Mouse (Mus musculus) lung, postnatal 14 days (tissue): ENCODE results near the gene Fam69a.
A peak's percentile ranks its signal among the peaks of the same experiment; 100 is the strongest.
"Not testable (repeated sequence)": the region's sequence is repeated elsewhere in the genome, so short reads cannot be mapped to it uniquely, and the experiment has no call there.

Experiments used
- DNase-seq: peaks from one replicate; pipeline ENCODE4 v3.0.0; 2021

The Fam69a gene

DNA sequence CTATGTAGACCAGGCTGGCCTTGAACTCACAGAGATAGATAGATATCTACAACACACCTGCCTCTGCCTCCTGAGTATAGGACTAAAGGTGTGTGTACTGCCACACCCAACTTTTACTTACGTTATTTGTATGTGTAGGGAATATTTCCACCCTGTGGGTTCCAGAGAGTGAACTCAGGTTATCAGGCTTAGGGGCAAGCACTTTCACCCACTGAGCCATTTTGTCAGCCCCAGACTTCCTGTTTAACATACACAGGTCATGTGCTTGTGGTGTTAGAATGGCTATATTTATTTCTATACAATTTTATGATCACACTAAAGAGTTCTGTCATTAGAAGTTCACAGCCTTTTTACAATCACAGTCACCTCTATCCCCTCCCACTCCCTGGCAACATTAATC lies 43.9 kb downstream of the Fam69a start:
- no peak for DNase-seq

DNA sequence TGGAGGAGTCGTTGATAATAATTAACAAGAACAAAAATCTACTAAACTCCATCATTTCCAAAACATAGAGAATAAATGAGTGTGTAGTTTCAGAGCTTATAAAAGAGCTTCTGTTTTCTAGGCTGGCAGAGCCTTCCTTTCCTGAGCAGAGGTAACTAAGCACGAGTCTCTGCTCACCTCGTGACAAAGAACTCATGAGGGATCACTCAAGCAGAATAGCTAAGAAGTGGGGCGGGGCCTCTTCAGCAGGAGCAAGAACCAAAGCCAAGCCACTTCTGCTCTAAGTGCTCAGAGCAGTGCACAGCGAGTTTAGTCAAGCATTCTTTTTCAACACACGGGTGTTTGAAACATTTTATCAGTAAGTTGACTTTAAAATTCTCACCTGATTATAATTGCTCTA lies 45.7 kb downstream of the Fam69a start:
- peak; percentile 69 for DNase-seq

DNA sequence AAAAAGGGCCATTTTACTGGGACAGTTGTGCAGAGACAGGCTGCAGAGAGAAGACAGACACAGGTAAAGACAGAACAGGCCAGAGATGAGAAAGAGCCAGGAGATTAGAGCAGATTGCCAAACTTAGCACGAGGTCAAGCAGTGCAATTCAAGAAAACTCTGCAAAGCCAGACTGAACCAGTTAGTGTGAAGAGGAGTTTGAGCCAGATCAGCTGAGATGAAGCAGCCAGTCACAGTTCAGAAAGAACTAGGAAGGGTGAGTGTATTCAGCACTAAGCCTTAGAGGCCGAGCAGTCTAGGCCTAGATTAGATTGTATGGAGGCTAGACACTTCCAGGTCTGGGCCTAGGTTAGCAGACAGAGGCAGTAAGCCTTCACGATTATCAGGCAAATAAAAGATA lies 47.2 kb downstream of the Fam69a start:
- DNase-seq: peak; percentile 19

DNA sequence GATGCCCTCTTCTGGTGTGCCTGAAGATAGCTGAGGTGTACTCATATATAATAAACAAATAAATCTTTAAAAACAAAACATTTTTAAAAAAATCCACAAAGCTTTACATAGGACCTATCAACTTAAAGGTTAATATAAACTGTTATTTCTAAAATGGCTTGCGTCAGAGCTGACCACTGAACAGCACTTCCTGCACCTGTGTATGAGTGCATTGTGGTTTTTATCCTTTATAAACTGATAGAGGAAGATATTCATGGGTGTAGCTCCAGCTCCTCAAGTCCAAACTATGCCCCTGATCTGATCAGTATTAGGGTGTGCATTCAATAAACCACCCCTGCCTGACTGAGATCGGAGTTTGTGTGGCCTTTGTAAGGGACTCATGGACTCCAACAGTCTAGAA lies 48.0 kb downstream of the Fam69a start:
- no peak for DNase-seq

DNA sequence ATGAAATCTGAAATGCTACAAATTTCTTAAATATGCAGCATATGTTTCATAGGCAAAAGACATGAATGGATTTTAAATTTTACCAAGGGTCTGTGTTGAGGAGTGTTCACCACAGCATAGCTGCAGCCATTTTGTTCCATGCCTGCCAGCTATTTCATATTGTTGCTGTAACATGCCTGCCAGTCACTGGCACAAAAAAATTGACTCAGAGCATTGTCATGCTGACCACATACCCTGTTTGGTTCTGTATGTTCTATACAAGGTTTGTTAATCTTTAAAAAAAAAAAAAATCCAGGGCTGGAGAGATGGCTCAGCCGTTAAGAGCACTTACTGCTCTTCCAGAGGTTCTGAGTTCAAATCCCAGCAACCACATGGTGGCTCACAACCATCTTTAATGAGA lies 48.4 kb downstream of the Fam69a start:
- DNase-seq: not testable (repeated sequence)

DNA sequence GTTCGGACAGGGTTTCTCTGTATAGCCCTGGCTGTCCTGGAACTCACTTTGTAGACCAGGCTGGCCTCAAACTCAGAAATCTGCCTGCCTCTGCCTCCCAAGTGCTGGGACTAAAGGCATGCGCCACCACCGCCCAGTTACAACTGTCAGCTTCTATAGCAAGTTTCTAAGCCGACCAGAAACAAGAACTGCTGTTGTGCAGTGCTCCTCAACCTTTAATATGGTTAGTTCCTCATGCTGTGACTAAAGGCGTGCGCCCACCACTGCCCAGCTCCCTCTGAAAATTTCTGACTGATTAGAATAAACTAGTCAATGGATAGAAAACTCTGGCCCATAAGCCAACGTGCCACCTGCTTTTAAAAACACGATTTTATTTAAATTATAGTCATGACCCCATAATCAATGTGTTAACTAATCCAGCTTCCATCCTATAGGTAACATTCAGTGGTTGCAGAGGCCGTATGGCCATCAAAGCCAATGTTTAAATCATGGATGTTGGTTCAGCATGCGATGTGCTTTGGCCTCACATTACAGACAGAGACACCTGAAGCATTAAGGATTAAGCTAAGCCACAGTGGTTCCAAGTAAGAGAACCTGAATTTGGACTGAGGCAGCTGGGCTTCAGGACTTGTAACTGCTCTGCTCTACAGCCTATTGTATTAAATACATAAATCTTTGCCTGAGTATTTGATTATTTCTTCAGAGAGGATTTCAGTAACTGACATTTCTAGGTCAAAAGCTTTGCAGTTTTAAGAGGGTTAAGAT lies 50.1 kb downstream of the Fam69a start:
- no peak for DNase-seq

DNA sequence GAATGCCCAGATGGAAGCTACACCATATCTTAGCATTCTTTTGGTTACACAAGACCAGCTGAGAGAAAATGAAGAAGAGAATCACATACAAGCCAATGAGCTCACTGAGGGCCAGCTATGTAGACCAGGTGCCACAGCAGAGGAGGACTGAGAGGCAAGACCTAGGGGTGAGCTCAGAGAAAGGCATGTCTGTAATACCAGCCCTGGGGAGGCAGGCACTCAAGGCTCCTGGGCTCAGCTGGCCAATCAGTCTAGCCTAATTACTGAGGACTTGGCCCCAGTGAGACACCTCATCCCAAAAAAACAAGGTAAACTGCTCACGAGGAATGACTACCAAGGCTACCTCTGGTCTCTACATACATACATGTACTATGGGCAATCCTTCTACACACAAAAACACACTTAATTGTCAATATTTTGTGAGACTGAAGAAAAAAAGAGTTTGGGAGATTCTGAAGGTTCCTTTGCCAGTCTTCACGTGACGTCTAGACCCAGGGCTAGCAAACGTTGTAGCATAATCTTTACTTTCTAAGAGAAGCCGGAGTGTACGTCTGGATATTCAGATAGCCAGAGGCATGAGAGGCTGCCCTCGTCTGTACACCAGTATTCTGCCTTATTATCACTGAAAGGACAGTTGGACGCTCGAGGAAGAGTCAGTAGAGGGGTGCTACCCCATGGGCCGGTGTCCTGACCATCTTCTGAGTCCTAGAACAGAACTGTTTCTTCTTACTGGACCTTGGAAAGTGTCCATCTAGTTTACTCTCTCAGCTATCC lies 51.9 kb downstream of the Fam69a start:
- DNase-seq: no peak

DNA sequence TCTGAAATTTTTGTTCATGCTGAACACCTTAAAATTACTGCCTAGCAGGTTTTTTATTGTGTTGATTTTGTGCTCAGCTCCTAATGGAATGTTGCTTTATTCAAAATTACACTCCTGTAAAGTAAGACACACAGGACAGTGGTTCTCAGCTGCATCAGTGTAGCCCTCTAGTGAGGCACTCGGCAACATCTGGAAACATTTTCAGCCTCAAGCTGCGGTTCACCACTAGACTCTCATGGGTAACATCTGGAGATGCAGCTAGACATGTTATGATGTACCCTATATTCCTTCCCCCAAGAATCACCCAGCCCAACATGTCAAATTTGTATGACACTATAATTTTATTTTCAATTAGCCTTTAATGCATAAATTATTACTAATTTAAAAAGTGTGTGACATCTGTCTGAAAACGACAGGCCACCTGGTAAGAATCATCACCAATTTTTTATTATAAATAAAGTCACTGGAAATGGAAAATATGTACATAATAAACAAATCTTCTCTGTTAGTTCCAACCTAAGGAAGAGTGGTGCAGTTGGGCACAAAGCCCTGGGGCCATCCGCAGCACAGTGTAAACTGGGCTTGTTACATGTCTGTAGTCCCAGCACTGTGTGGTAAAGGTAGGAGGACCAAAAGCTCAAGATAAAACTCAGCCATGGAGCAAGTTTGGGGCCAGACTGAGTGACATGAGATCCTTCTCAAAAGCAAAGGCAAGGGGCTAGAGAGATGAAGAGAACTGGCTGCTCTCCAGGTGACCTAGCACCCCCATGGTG lies 53.5 kb downstream of the Fam69a start:
- DNase-seq: no peak

DNA sequence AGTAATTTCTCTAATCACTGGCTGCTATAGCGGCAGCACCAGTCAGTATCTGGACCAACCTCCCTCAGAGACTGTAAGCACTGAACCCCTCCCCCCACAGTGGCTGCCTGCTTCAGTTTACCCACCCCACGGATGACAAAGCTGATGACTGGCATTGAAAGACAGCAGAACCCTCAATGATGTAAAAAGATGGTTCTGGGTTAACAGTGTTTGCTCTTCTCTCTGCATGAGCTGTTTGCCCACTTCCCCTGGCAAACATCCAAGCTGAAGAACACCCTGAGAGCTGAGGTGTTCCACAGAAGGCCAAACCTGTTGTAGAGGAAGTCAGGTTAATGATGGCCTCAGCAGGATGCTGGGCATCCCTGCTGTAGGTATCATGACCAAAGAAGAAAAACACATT lies 54.3 kb downstream of the Fam69a start:
- DNase-seq: no peak

DNA sequence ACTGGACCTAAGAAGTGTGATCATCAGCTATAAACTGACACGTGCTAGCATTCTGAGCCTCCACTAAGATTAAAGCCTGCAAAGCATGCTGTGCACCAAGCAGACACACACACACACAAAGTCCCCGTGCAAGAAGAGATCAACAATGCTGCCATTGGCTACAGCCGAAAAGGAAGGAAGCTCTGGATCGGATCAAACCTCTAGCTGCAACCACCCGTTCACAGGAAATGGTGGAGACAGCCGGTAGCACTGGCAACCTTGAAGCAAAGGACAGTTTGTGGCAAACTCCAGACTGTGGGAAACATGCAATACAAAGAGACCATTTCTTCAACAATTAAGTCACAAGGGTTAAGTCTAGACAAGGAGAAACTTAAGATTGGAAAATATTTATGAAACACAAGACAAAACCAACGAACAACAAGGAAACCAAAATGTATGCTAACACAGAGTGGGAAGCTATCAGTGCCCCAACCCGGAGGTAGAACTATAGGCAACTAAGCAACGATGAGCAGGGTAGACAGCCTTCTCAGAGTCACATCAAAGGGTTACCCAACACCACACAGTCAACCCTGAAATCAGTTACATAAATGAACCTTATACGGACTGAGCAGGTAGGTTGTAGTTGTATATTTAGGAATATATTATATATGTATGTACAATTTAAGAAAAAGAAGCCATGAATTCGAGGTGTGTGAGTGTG lies 60.2 kb downstream of the Fam69a start:
- peak; percentile 13 for DNase-seq

DNA sequence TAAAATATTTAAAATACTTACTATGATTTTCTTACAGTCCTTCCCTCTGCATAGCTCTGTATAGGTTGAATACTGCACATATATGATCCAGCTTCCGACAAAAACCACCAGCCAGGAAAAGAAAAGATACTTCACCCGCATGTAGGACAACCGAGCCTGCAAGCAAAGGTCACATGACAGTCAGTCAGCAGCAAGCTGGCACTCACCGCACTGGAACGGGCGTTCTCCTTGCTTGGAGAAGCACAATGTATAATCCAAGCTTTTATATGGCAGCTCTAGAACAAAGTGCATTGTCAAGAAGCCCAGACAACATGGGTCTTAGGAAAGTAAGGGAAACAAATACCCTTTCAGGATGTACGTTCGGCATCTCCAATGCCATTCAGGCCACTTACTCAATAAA lies 62.3 kb downstream of the Fam69a start:
- DNase-seq: no peak

DNA sequence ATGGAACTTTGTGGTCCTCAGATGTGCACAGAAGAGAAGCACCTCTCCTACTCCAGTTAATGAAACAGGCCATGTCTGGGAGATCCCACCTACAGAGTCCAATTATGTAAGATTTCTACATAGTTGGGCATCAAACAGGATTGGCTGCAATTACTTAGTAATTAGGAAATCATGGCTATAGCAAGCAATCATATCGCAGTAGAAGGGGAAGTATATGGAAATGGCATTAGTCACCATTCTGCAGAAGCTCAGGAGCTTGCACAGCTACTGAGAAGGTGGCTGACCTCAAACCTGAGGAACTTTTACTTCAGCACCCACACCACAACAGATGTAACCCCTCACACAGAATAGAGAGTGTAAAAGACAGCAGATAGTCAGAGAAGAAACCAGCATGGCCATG lies 64.0 kb downstream of the Fam69a start:
- no peak for DNase-seq

DNA sequence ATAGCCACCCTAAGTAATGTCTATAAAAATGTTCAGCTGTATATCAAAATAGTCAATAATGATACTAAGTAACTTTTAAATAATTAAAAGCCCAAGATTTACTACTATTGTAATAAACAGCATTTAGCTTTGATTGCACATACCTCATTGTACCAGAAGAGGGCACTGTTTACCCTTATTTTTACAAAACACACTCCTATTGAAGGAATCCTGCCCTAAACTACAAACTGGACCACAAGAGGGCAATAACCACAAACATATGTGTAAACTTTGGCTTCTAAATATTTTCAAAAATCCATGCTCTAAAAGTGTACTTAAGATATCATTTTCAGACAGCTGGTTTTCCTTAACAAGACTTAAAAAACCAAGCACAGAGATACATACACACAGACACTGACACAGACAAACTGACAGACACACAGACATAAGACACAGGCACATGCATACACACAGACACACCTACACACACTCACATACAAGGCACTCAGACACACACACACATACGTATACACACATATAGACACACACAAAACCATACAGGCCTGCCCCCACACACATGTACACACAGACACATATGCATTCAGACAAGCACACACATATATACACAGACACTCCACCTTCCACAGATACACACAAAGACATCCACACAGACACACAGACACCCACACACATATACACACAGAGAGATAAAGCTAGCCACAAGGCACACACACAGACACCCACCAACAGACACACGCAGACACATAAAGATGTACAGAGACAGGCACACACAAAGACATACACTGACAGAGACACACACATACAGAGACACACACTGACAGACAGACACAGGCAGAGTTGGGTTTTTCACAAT lies 65.3 kb downstream of the Fam69a start:
- peak; percentile 67 for DNase-seq

DNA sequence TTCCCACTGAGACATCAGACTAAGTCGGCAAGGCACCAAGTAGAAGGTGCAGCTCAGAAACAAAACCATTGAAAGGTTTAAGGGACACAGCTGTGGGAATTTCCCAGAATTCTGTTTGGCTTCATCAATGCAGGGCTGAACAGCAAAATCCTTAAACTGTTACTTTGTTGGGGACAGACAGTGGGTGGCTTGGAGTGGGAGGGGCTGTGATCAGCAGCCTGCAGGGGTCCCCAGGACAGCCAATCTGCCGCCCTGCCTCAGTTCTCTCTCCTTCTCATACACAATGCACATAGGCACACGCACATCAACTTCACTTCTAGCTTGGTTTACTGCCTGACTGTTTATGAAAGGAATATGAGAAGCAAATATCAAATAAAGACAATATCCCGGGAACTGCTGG lies 71.6 kb downstream of the Fam69a start:
- DNase-seq: no peak

DNA sequence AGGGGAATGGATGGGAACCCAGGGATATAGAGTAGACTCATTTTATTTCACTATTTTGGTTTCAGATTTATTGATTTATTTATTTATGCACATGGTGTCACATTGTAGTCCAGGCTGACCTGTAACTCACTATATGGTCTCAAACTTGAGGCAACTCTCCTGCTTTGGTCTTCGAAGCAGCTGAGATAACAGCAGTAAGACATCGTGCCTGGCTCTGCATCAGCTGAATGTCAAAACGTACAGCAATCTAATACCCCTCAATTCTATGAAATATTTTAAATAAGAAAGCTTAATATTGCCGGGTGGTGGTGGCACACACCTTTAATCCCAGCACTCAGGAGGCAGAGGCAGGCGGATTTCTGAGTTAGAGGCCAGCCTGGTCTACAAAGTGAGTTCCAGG lies 75.9 kb downstream of the Fam69a start:
- DNase-seq: no peak

DNA sequence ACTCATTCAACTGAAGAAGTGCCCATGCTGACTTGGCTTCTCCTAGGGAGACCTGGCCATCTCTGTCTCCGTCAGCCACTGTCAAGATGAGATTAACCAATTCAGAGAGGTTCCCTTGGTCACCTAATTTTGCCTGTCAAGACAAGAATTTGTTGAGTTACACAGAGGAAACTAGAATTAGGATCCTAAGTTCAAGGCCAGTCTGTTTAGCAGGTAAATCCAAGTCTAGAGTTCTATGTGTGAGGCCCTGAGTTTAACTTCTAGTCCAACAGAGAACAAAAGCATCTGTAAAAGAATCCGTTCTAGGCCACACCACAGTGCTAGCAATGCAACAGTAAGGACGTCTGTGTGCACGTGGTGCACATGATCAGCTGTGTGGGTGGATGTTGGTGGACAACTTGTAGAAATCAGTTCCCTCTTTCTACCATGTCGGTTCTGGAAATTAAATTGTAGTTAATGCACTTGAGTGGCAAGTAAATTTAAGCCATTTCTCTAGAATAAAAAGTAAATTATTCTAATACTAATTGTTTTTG lies 76.7 kb downstream of the Fam69a start:
- DNase-seq: no peak

DNA sequence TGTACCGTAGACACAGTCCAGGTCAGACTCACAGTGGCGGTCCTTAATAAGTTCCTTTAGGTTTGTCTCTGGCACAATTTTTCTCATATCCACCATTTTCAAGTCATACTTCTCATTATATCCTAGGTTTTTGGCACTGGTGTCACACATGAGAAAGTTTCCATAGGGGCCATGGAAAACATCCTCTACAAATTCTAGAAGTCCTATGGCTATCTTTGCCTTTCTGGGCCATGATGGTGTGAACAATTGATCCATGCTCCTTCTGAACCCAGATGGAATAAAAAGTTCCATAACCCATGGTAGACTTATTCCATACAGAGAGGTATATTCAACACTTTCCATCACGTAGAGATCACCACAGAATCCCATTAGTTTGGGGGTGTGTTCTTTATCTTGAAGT lies 77.2 kb downstream of the Fam69a start:
- no peak for DNase-seq

DNA sequence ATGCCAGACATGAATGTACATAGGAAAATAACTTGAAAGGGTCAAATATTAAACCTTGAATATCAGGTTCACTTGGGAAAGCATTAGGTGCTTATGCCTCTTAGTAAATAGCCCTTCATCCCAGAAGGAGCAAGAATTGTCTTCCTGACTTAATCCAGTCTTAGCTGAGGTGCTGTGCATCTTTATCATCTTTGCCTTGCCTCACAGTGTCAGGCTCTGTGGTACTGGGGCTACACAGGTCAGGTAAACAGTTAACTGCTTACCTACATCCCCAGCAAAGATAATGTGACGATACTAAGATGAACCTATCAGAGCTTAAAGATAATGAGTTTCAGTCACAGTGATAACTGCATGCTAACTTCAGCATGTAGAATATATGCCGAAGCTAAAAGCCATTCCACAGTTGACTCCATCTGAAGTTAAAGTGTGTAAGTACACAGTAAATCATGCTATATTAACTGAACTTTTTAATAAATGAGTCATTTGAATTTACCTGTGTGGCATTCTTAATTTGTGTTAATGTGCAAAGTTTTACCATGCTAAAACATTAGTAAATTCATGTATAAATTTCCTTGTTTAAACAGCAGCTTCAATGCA lies 78.3 kb downstream of the Fam69a start:
- DNase-seq: no peak

DNA sequence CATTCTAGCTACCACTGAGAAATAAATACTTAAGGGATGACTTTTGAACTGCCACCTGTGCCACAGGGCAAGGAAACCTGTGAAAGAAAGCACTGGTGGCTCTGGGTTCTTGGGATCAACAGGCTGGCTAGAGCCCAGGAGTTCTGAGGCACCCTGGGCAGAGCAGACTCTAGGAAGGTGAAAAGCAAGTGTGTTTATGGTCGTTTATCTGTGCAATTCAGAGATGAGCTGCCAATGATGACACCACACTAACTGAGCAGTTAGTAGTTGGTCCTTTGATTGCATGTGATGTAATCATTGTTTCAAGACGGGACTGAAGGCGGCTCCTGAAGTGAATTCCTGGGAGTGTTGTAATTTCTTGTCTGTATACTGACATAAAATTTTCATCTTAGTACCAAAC lies 82.6 kb downstream of the Fam69a start:
- no peak for DNase-seq

DNA sequence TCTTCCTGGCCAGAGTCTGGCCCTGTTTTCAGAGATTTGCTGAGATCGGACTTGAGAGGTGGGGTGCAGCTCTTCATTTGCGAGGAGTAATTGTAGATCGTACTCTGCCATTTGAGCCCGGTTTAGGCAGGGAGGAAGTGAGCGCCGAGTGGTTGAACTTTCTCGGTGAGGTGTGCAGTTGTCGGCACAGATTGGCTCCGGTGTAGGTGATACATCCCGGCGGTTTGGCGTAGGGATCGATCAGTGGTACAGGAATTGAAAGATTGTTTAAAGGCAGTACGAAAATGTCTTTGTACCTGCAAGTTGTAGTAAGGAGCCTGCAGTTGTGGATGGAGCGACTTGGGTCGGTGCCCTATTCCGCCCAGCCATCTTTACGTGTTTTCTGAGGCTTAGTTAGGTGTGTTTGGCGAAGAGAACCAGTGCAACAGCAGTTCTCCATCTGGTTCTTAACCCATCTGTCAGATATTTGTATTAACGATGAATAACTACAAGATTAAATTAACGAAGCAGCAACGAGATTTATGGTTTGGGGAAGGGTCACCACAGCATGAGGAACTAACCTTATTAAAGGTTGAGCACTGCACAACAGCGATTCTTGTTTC lies 85.8 kb downstream of the Fam69a start:
- no peak for DNase-seq
